Mouse (Mus musculus): ENCODE measurements around the gene Bmp3.

The Bmp3 gene

DNA sequence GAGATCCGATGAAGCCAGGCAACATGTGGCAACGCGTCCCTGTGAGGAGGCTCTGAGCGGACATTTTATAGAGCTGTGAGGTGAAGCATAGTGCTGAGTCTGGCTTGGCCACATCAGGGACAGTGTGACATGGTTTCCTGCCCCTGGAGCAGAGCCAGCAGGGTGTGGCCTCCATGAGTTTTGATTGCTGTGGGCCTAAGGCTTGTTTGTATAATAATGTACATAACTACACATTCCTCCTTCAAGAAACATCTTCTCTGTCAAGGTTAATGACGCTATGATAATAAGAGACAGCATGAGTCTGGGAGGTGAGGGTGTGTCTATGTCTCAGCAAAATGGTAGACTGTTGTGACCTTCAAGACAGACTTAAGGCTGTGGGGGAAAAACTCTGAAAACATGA, 64.5 kb downstream of the Bmp3 start:
- no peak for DNase-seq

DNA sequence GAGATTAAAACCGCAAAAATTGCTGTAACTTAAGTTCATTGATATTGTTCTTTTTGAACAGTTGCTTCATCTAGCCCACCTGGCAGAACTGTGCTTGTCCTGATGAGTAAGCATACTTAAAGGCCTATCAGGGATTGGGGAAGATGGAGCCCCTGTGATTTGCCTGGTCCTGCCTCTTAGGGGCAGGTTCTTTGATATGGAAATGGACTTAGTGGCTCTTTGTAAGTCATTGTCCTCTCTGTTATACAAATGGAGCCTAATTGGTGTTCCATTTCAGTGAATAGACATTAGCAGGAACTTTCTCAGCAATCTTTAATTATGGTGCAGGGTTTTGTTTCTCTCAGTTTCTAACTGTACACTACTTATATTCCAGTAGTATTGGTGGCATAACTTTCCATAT, 67.4 kb downstream of the Bmp3 start:
- no peak for DNase-seq

DNA sequence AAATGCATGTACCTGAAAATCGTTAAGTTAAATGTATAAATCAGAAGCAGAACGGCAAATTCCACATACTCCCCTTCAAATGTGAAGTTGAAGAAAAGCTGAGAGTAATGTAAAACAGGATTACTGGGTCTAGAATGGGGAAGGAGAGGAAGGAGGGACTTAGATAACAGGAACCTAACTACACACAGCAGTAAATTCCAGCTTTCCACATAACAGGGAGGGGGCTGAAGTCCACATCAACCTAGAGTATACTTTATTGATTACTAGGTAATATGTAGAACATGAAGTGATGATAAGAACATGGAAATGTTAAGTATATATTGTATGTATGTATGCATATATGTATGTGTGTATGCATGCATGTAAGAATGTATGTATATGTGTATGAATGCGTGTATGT, 68.7 kb downstream of the Bmp3 start:
- no peak for DNase-seq
